Mouse (Mus musculus) hindbrain, embryonic 14.5 days (tissue): Measurements from ENCODE around the gene Dclre1c. TPM values are rescaled to one million over a fixed set of nuclear protein-coding genes. Genes with fewer than 3 reads are reported as not detected.
A peak's percentile ranks its signal among the peaks of the same experiment; 100 is the strongest.

Experiments used
- ATAC-seq: fragments of 200-750 bp; cut with Nextera tagmentation; 2 replicates; pipeline ENCODE4 v1.8.0; 2017; ENCODE audit warnings: moderate number of reproducible peaks, mild to moderate bottlenecking, moderate TSS enrichment, moderate library complexity; ENCODE audit not compliant: low FRiP score
- DNase-seq: peaks from one replicate; pipeline ENCODE4 v3.0.0-alpha.2; 2015; ENCODE audit warnings: low spot score
- H3K27ac ChIP-seq: fragments of 300-500 bp; sonication (generic); 2 replicates; pipeline ENCODE4 v1.5.1; 2014; ENCODE audit warnings: mild to moderate bottlenecking, moderate library complexity
- H3K27me3 ChIP-seq: fragments of 300-500 bp; sonication (generic); 2 replicates; pipeline ENCODE4 v1.6.1; 2014; ENCODE audit warnings: mild to moderate bottlenecking, low read length, mixed read lengths; ENCODE audit not compliant: control insufficient read depth, insufficient read depth
- H3K36me3 ChIP-seq: fragments of 300-500 bp; sonication (generic); replicated peaks from 2 replicates; pipeline ENCODE4 v1.6.1; 2014; ENCODE audit not compliant: control insufficient read depth, insufficient read depth
- H3K4me1 ChIP-seq: fragments of 300-500 bp; sonication (generic); replicated peaks from 2 replicates; pipeline ENCODE4 v1.6.1; 2014; ENCODE audit warnings: antibody characterized with exemption, low read length, mixed read lengths; ENCODE audit not compliant: control insufficient read depth, insufficient read depth
- H3K4me2 ChIP-seq: fragments of 300-500 bp; sonication (generic); replicated peaks from 2 replicates; pipeline ENCODE4 v1.6.1; 2014; ENCODE audit warnings: mild to moderate bottlenecking, moderate library complexity
- H3K4me3 ChIP-seq: fragments of 300-500 bp; sonication (generic); replicated peaks from 2 replicates; pipeline ENCODE4 v1.5.1; 2014; ENCODE audit warnings: mild to moderate bottlenecking, low read length
- H3K9ac ChIP-seq: fragments of 300-500 bp; sonication (generic); 2 replicates; pipeline ENCODE4 v1.6.1; 2014
- H3K9me3 ChIP-seq: fragments of 300-500 bp; sonication (generic); 2 replicates; pipeline ENCODE4 v1.6.1; 2016; ENCODE audit warnings: low read length; ENCODE audit not compliant: control insufficient read depth
- WGBS: fragments of 180-500 bp; shearing (Covaris S2); extraction: QIAGEN DNeasy Blood & Tissue Kit; methylation state at CpG from one replicate; pipeline ENCODE4 v1.1.7; 2014; 5-methylcytosine and 5-hydroxymethylcytosine counted together
- polyA plus RNA-seq: library from polyadenylated mRNA; unstranded; fragments of >200 nt; fragmentation: Nextera tagmentation; extraction: Ambion mirVana; gene quantifications from 2 replicates; pipeline ENCODE4 v1.2.1, GENCODE M21; 2014

The Dclre1c gene
- polyA plus RNA-seq, 1 experiment from 2014 or later, result 9.4 TPM

GRCm38 (mm10) chr2:3420157-3420556, 3.8 kb upstream of the Dclre1c start:
- peak overlapping the region; percentile 38; the same call in 1 of the 2 replicates for H3K27ac ChIP-seq
- peaks cover 12% of the 10 kb centered on the region for H3K27me3 ChIP-seq
- no peaks in the 10 kb centered on the region for H3K9me3 ChIP-seq
- DNase-seq, result no peak
- H3K4me2 ChIP-seq, result no peak overlapping the region
- 28% methylated on average over 4 of the region's 4 CpGs for WGBS
- H3K4me3 ChIP-seq, result no peak overlapping the region
- no peak for ATAC-seq
- no peak overlapping the region for H3K9ac ChIP-seq
- peaks cover 12% of the 10 kb centered on the region for H3K4me1 ChIP-seq
- no peaks in the 10 kb centered on the region for H3K36me3 ChIP-seq

- no peak within 1 kb of the TSS for H3K27ac ChIP-seq
- no peaks in the 10 kb centered on the region for H3K36me3 ChIP-seq
- no peak for ATAC-seq
- H3K9ac ChIP-seq, result no peak within 1 kb of the TSS
- peak within 1 kb of the TSS; percentile 80 for H3K4me2 ChIP-seq
- no peaks in the 10 kb centered on the region for H3K9me3 ChIP-seq
- H3K27me3 ChIP-seq, result no peaks in the 10 kb centered on the region
- 74% methylated on average over 3 of the region's 3 CpGs for WGBS
- peaks cover 12% of the 10 kb centered on the region for H3K4me1 ChIP-seq
- no peak for DNase-seq
- no peak within 1 kb of the TSS; the same call in 1 of the 2 replicates for H3K4me3 ChIP-seq
These were observed 1.4 kb upstream of the Dclre1c start, which contains the start of gene Meig1 for GRCm38 (mm10) chr2:3422548-3422947. Gene Meig1 (minus strand): TSS chr2:3422648.

GRCm38 (mm10) chr2:3424579-3424910, 614 bp downstream of the Dclre1c start:
- no peak for ATAC-seq
- Histone ChIP-seq H3K36me3 (peaks cover 8% of the 10 kb centered on the region; the same call in 1 of the 2 replicates), H3K9ac (peak overlapping the region; percentile 57), H3K4me2 (peak overlapping the region; percentile 80), H3K4me1 (peaks cover 12% of the 10 kb centered on the region), H3K9me3 (no peaks in the 10 kb centered on the region), H3K27me3 (no peaks in the 10 kb centered on the region), H3K27ac (no peak overlapping the region), H3K4me3 (peak overlapping the region; percentile 71)
- WGBS, result 13% methylated on average over 10 of the region's 10 CpGs
- no peak for DNase-seq

GRCm38 (mm10) chr2:3430956-3431355, 7.0 kb downstream of the Dclre1c start:
- Histone ChIP-seq H3K36me3 (peaks cover 25% of the 10 kb centered on the region), H3K4me3 (no peak overlapping the region), H3K27me3 (no peaks in the 10 kb centered on the region), H3K4me1 (no peaks in the 10 kb centered on the region), H3K27ac (no peak overlapping the region), H3K9me3 (no peaks in the 10 kb centered on the region), H3K4me2 (no peak overlapping the region), H3K9ac (no peak overlapping the region)
- ATAC-seq (no peak), DNase-seq (no peak)
- WGBS, result 93% methylated on average over 9 of the region's 9 CpGs

DNA sequence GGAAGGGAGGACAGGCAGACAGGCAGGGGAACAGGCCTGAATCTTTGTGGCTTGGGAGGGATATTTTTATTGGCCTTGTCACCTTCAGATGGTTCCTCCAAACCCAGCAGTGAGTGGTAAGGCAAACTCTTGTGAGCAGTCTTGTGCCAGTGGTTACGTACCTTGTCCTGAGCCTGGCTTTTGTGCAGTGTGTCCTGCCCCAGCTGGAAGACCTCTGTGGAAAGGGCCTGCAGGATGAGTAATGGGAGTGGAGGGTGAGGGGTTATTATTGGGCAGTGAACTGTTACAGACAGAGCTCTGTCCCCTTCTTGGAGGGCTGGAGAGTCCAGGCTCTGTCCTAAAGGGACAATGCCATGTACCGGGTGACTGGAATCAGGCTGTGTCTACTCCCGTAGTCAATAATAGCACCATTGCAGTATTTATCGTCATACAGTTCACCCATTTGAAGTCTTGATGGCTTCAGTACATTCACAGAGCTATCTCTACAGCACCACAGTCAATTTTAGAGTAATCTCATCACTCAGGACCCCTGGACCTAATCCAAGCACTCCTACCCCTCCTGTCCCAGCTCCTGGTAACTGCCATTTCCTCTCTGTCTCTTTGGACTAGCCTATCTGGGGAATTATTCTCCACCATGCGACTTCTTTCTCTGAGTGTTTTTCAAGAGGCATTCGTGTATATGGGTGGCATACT, 11.6 kb downstream of the Dclre1c start:
- WGBS, result 78% methylated on average over 6 of the region's 6 CpGs
- no peak overlapping the region for H3K27ac ChIP-seq
- H3K4me1 ChIP-seq, result no peaks in the 10 kb centered on the region
- no peak overlapping the region for H3K4me3 ChIP-seq
- peaks cover 36% of the 10 kb centered on the region for H3K36me3 ChIP-seq
- no peak for ATAC-seq
- no peaks in the 10 kb centered on the region for H3K9me3 ChIP-seq
- no peak for DNase-seq
- H3K4me2 ChIP-seq, result no peak overlapping the region
- no peaks in the 10 kb centered on the region for H3K27me3 ChIP-seq
- H3K9ac ChIP-seq, result no peak overlapping the region

DNA sequence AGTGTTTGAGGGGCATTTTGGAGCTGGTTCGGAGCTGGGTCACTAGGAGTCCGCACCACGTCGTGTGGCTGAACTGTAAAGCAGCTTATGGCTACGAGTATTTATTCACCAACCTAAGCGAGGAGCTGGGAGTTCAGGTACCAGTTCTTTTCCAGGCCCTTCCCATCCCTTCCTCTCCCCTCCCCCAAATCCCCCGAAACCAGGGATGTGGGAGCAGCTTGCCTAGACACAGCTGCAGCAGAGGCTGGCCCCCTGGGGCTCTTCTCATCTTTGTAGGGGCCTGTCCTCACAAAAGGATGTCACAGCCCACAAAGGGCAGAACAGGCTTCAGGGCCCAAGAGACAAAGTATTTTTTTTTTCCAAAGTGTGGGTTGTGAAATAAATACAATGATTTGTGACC, 14.0 kb downstream of the Dclre1c start:
- 37% methylated on average over 7 of the region's 7 CpGs for WGBS
- no peaks in the 10 kb centered on the region for H3K27me3 ChIP-seq
- DNase-seq, result no peak
- H3K9me3 ChIP-seq, result no peaks in the 10 kb centered on the region
- H3K4me2 ChIP-seq, result no peak overlapping the region
- H3K9ac ChIP-seq, result no peak overlapping the region
- peaks cover 43% of the 10 kb centered on the region for H3K36me3 ChIP-seq
- H3K27ac ChIP-seq, result no peak overlapping the region
- H3K4me3 ChIP-seq, result no peak overlapping the region
- H3K4me1 ChIP-seq, result no peaks in the 10 kb centered on the region
- ATAC-seq, result no peak

DNA sequence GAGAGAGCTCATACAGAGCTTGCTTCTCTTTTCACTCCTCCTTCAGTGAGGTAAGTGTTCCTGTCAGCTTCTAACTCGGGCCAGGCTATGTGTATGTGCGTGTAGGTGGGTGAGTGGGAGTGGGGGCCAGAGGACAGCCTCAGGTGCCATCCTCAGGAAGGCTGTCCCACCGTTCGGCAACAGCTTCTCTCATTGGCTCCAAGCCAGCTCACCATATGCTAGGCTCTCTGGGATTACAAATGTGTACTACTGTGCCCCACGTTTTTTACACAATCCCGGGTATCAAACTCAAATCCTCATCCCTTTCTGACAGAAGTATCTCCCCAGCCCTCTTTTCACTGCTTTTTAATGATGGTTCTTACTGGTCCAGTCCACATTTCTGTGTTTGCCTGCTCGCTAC, 20.3 kb downstream of the Dclre1c start:
- Histone ChIP-seq H3K9me3 (no peaks in the 10 kb centered on the region), H3K4me1 (no peaks in the 10 kb centered on the region), H3K36me3 (peaks cover 58% of the 10 kb centered on the region), H3K4me2 (no peak overlapping the region), H3K27me3 (no peaks in the 10 kb centered on the region), H3K9ac (no peak overlapping the region), H3K27ac (no peak overlapping the region), H3K4me3 (no peak overlapping the region)
- 76% methylated on average over 7 of the region's 7 CpGs for WGBS
- DNase-seq (no peak), ATAC-seq (no peak)

- no peak overlapping the region for H3K9ac ChIP-seq
- H3K4me3 ChIP-seq, result no peak overlapping the region
- no peaks in the 10 kb centered on the region for H3K27me3 ChIP-seq
- WGBS, result 78% methylated on average over 4 of the region's 4 CpGs
- no peak for ATAC-seq
- no peaks in the 10 kb centered on the region for H3K9me3 ChIP-seq
- peaks cover 59% of the 10 kb centered on the region for H3K36me3 ChIP-seq
- no peak for DNase-seq
- no peak overlapping the region for H3K4me2 ChIP-seq
- H3K27ac ChIP-seq, result no peak overlapping the region
- no peaks in the 10 kb centered on the region for H3K4me1 ChIP-seq
These were observed 22.1 kb downstream of the Dclre1c start for GRCm38 (mm10) chr2:3445984-3446383.

GRCm38 (mm10) chr2:3449431-3449830, 25.5 kb downstream of the Dclre1c start:
- ATAC-seq (no peak), DNase-seq (no peak)
- Histone ChIP-seq H3K4me2 (no peak overlapping the region), H3K4me3 (no peak overlapping the region), H3K36me3 (peaks cover 65% of the 10 kb centered on the region), H3K4me1 (no peaks in the 10 kb centered on the region), H3K9ac (no peak overlapping the region), H3K9me3 (no peaks in the 10 kb centered on the region), H3K27ac (no peak overlapping the region), H3K27me3 (no peaks in the 10 kb centered on the region)
- WGBS, result 92% methylated on average over 2 of the region's 2 CpGs

- Histone ChIP-seq H3K36me3 (peaks cover 68% of the 10 kb centered on the region), H3K4me1 (no peaks in the 10 kb centered on the region), H3K27me3 (no peaks in the 10 kb centered on the region), H3K4me3 (no peak overlapping the region), H3K9ac (no peak overlapping the region), H3K9me3 (no peaks in the 10 kb centered on the region), H3K4me2 (no peak overlapping the region), H3K27ac (no peak overlapping the region)
- DNase-seq (no peak), ATAC-seq (no peak)
- WGBS, result 97% methylated on average over 3 of the region's 3 CpGs
These were observed 29.2 kb downstream of the Dclre1c start for GRCm38 (mm10) chr2:3453096-3453495.
